10 mouse cellular contexts compared by ENCODE assay signal in the genomic region with DNA sequence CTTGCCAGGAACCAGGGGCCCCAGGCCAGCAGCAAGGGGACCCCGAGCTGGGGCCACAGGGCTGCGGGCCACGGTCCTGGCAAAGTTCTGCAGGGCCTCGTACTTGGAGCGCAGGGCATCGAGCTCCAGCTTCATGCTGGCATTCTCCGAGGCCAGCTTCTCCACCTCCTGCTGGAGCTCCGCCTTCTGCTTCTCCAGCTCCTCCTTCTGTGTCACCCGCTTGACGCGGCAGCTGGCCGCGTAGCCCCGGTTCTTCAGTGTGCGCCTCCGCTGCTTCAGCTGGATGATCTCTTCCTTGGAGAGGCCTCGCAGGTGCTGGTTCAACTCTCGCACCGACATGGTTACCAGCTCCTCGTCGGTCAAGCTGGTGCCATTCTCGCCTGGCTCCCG. TPM values are rescaled to one million over a fixed set of nuclear protein-coding genes. Genes with fewer than 3 reads are reported as not detected.
DNase-seq lines count a peak whose midpoint lies in the region; ATAC-seq and TF ChIP-seq lines count a peak whose summit lies in the region.
"Had no signal": no experiment of that assay in that cellular context is flagged by ENCODE, and none has a peak within 500 bp of the region (broad histone marks: within the 10 kb centered on the region; RNA-seq: fewer than 3 reads in every experiment).

No protein-coding gene starts in this region.

- 0 out of 2 replicates have a peak overlapping the region, but pooled peaks have one; percentile 65 for H3K27ac ChIP-seq in forebrain, embryonic 12.5 days
- H3K27ac ChIP-seq in forebrain, postnatal 0 days (ENCODE audit: low read depth, low read length): no peak overlapping the region
- peak overlapping the region; percentile 49 to 63; a peak in 2 of 4 replicates for H3K27ac ChIP-seq in heart, embryonic 14.5 days (replicated peaks in 1 of 2; ENCODE audit: control insufficient read depth in 1 of 2, insufficient read depth in 1 of 2, low read depth in 2 of 2, low read length in 2 of 2)
- H3K27ac ChIP-seq in limb, embryonic 12.5 days: 0 out of 2 replicates have a peak overlapping the region, but pooled peaks have one; percentile 23

- no peak for DNase-seq in forebrain, postnatal 0 days
- DNase-seq in G1E (ENCODE audit: low spot score): no peak
- DNase-seq in natural killer cell, adult 2 months (ENCODE audit: low spot score in 2 of 2): peak; percentile 53 to 55
- no peak for DNase-seq in urinary bladder, postnatal 36 days (ENCODE audit: low spot score in 2 of 2)
- DNase-seq in frontal cortex, postnatal 36 days (ENCODE audit: low spot score in 2 of 2): no peak

- H3K4me3 ChIP-seq in forebrain, embryonic 12.5 days (replicated peaks): no peak overlapping the region
- no peak overlapping the region for H3K4me3 ChIP-seq in forebrain, postnatal 0 days (ENCODE audit: low read depth, low read length)
- peak overlapping the region; percentile 67; the same call in 1 of the 2 replicates for H3K4me3 ChIP-seq in G1E (ENCODE audit: low read depth, low read length)
- H3K4me3 ChIP-seq in heart, embryonic 14.5 days (ENCODE audit: control insufficient read depth in 1 of 2, insufficient read depth in 1 of 2, low read depth in 1 of 2, low read length in 2 of 2): no peak overlapping the region
- H3K4me3 ChIP-seq in limb, embryonic 12.5 days (replicated peaks): no peak overlapping the region
- H3K4me3 ChIP-seq: hindbrain, embryonic 15.5 days had no signal

- no peak for TF ChIP-seq CTCF in forebrain, postnatal 0 days (IDR thresholded peaks at IDR 0.05; ENCODE audit: low read depth)
- TF ChIP-seq CTCF in G1E (IDR thresholded peaks at IDR 0.05; ENCODE audit: low read depth, low read length): no peak

- H3K9me3 ChIP-seq in forebrain, embryonic 12.5 days: no peaks in the 10 kb centered on the region
- H3K9me3 ChIP-seq in forebrain, postnatal 0 days (ENCODE audit: low read length): no peaks in the 10 kb centered on the region
- 0 out of 2 replicates have a peak, but pooled peaks cover 2% of the 10 kb centered on the region for H3K9me3 ChIP-seq in G1E (replicated peaks)
- no peaks in the 10 kb centered on the region for H3K9me3 ChIP-seq in heart, embryonic 14.5 days (ENCODE audit: control insufficient read depth, low read length)
- no peaks in the 10 kb centered on the region for H3K9me3 ChIP-seq in limb, embryonic 12.5 days
- H3K9me3 ChIP-seq: hindbrain, embryonic 15.5 days had no signal

- H3K9ac ChIP-seq in forebrain, embryonic 12.5 days: no peak overlapping the region
- no peak overlapping the region for H3K9ac ChIP-seq in forebrain, postnatal 0 days
- H3K9ac ChIP-seq in heart, embryonic 14.5 days (ENCODE audit: low read length): no peak overlapping the region
- H3K9ac ChIP-seq in limb, embryonic 12.5 days (replicated peaks): 0 out of 2 replicates have a peak overlapping the region, but pooled peaks have one; percentile 48

- peak overlapping the region; percentile 9; the same call in 1 of the 2 replicates for H3K4me2 ChIP-seq in forebrain, embryonic 12.5 days
- no peak overlapping the region for H3K4me2 ChIP-seq in forebrain, postnatal 0 days (ENCODE audit: low read depth)
- peak overlapping the region; percentile 76; the same call in 1 of the 2 replicates for H3K4me2 ChIP-seq in heart, embryonic 14.5 days (ENCODE audit: low read length)
- peak overlapping the region; percentile 21; the same call in 1 of the 2 replicates for H3K4me2 ChIP-seq in limb, embryonic 12.5 days

- H3K27me3 ChIP-seq in forebrain, embryonic 12.5 days: no peaks in the 10 kb centered on the region
- no peaks in the 10 kb centered on the region for H3K27me3 ChIP-seq in forebrain, postnatal 0 days (ENCODE audit: insufficient read depth, low read length)
- no peaks in the 10 kb centered on the region for H3K27me3 ChIP-seq in G1E (ENCODE audit: insufficient read depth, low read length)
- no peaks in the 10 kb centered on the region for H3K27me3 ChIP-seq in heart, embryonic 14.5 days (ENCODE audit: control insufficient read depth, insufficient read depth, low read length)
- H3K27me3 ChIP-seq in limb, embryonic 12.5 days: no peaks in the 10 kb centered on the region
- H3K27me3 ChIP-seq: hindbrain, embryonic 15.5 days; Patski had no signal

- H3K36me3 ChIP-seq in forebrain, embryonic 12.5 days (replicated peaks): peaks cover 29% of the 10 kb centered on the region
- peaks cover 22% of the 10 kb centered on the region for H3K36me3 ChIP-seq in forebrain, postnatal 0 days (ENCODE audit: insufficient read depth)
- peaks cover 59% of the 10 kb centered on the region for H3K36me3 ChIP-seq in G1E (replicated peaks)
- peaks cover 21% of the 10 kb centered on the region for H3K36me3 ChIP-seq in heart, embryonic 14.5 days (ENCODE audit: control insufficient read depth, insufficient read depth, low read length)
- peaks cover 34% of the 10 kb centered on the region for H3K36me3 ChIP-seq in limb, embryonic 12.5 days

- WGBS in forebrain, embryonic 12.5 days: 72% methylated on average over 23 of the region's 23 CpGs
- WGBS in forebrain, postnatal 0 days: 70% methylated on average over 23 of the region's 23 CpGs
- 80% methylated on average over 23 of the region's 23 CpGs for WGBS in heart, embryonic 14.5 days
- WGBS in limb, embryonic 12.5 days: 82% methylated on average over 23 of the region's 23 CpGs

- no peak for ATAC-seq in forebrain, embryonic 12.5 days (ENCODE audit: low FRiP score)
- no peak for ATAC-seq in forebrain, postnatal 0 days
- ATAC-seq in G1E (ENCODE audit: extremely low read depth, insufficient number of reproducible peaks, low FRiP score, poor library complexity, severe bottlenecking): no peak
- no peak for ATAC-seq in heart, embryonic 14.5 days (ENCODE audit: insufficient number of reproducible peaks, insufficient read depth, low FRiP score, low read depth)
- no peak for ATAC-seq in limb, embryonic 12.5 days (ENCODE audit: insufficient number of reproducible peaks, insufficient read depth, low FRiP score, low TSS enrichment, low read depth)
- ATAC-seq: Patski had no signal

- H3K4me1 ChIP-seq in forebrain, embryonic 12.5 days: peaks cover 48% of the 10 kb centered on the region
- H3K4me1 ChIP-seq in forebrain, postnatal 0 days (ENCODE audit: insufficient read depth): peaks cover 11% of the 10 kb centered on the region
- peaks cover 82% of the 10 kb centered on the region for H3K4me1 ChIP-seq in G1E (ENCODE audit: insufficient read depth, low read depth, low read length)
- peaks cover 30 to 41% of the 10 kb centered on the region in 2 experiments for H3K4me1 ChIP-seq in heart, embryonic 14.5 days (ENCODE audit: control insufficient read depth in 2 of 2, insufficient read depth in 2 of 2, low read length in 2 of 2)
- H3K4me1 ChIP-seq in limb, embryonic 12.5 days (replicated peaks): peaks cover 34% of the 10 kb centered on the region

RNA-seq across cellular contexts. Expression of a gene that starts 4.1 kb away (rescaled TPM):
- polyA plus RNA-seq in forebrain, embryonic 12.5 days (2016; fragmentation: Nextera tagmentation; extraction: Ambion mirVana): 30.9 and 32.9 TPM in 2 replicates
- total RNA-seq in forebrain, postnatal 0 days (2014; rRNA removed): 37.5 and 40.1 TPM in 2 replicates
- 24.6 and 39.7 TPM in 2 replicates for polyA plus RNA-seq in forebrain, postnatal 0 days (2015; fragmentation: Nextera tagmentation; extraction: Ambion mirVana)
- 16.3 and 17.5 TPM in 2 replicates for total RNA-seq in G1E (2014; fragmentation: Nextera tagmentation)
- total RNA-seq in G1E (2017): 18.9 and 21.9 TPM in 2 replicates
- 29.2 and 38.9 TPM in 2 replicates for polyA plus RNA-seq in G1E (2012)
- 16.6 and 18.1 TPM in 2 replicates for polyA plus RNA-seq in heart, embryonic 14.5 days (2014; fragmentation: Nextera tagmentation; extraction: Ambion mirVana)
- 28.8 and 29.9 TPM in 2 replicates for polyA plus RNA-seq in limb, embryonic 12.5 days (2016; fragmentation: Nextera tagmentation; extraction: Ambion mirVana)

RNA-seq across cellular contexts. Expression of a gene that starts 4.3 kb away (rescaled TPM):
- 43.1 and 43.3 TPM in 2 replicates for polyA plus RNA-seq in forebrain, embryonic 12.5 days (2016; fragmentation: Nextera tagmentation; extraction: Ambion mirVana)
- 48.7 and 51.8 TPM in 2 replicates for total RNA-seq in forebrain, postnatal 0 days (2014; rRNA removed)
- polyA plus RNA-seq in forebrain, postnatal 0 days (2015; fragmentation: Nextera tagmentation; extraction: Ambion mirVana): 37.4 and 40.7 TPM in 2 replicates
- 28.9 and 35.3 TPM in 2 replicates for total RNA-seq in G1E (2014; fragmentation: Nextera tagmentation)
- 74.5 and 96.2 TPM in 2 replicates for total RNA-seq in G1E (2017)
- polyA plus RNA-seq in G1E (2012): 169 and 256 TPM in 2 replicates
- polyA plus RNA-seq in heart, embryonic 14.5 days (2014; fragmentation: Nextera tagmentation; extraction: Ambion mirVana): 17.6 and 18.5 TPM in 2 replicates
- polyA plus RNA-seq in limb, embryonic 12.5 days (2016; fragmentation: Nextera tagmentation; extraction: Ambion mirVana): 29.5 and 29.9 TPM in 2 replicates

RNA-seq across cellular contexts. Expression of a gene that starts 11.6 kb away (rescaled TPM):
- 139 and 142 TPM in 2 replicates for polyA plus RNA-seq in forebrain, embryonic 12.5 days (2016; fragmentation: Nextera tagmentation; extraction: Ambion mirVana)
- 102 and 129 TPM in 2 replicates for total RNA-seq in forebrain, postnatal 0 days (2014; rRNA removed)
- polyA plus RNA-seq in forebrain, postnatal 0 days (2015; fragmentation: Nextera tagmentation; extraction: Ambion mirVana): 107 and 117 TPM in 2 replicates
- total RNA-seq in G1E (2014; fragmentation: Nextera tagmentation) (29.0 and 43.1 TPM in 2 replicates), G1E (2017) (102 and 119 TPM in 2 replicates)
- polyA plus RNA-seq in G1E (2012): 129 and 146 TPM in 2 replicates
- polyA plus RNA-seq in heart, embryonic 14.5 days (2014; fragmentation: Nextera tagmentation; extraction: Ambion mirVana): 72.0 and 73.2 TPM in 2 replicates
- polyA plus RNA-seq in limb, embryonic 12.5 days (2016; fragmentation: Nextera tagmentation; extraction: Ambion mirVana): 143 and 156 TPM in 2 replicates

RNA-seq across cellular contexts. Expression of a gene that starts 14.2 kb away (rescaled TPM):
- polyA plus RNA-seq in forebrain, embryonic 12.5 days (2016; fragmentation: Nextera tagmentation; extraction: Ambion mirVana): 32.5 and 32.8 TPM in 2 replicates
- total RNA-seq in forebrain, postnatal 0 days (2014; rRNA removed): 8.7 and 13.8 TPM in 2 replicates
- polyA plus RNA-seq in forebrain, postnatal 0 days (2015; fragmentation: Nextera tagmentation; extraction: Ambion mirVana): 19.5 and 23.0 TPM in 2 replicates
- 14.7 and 14.8 TPM in 2 replicates for total RNA-seq in G1E (2014; fragmentation: Nextera tagmentation)
- total RNA-seq in G1E (2017): 1.0 and 1.5 TPM in 2 replicates
- 1.9 and 2.4 TPM in 2 replicates for polyA plus RNA-seq in G1E (2012)
- polyA plus RNA-seq in heart, embryonic 14.5 days (2014; fragmentation: Nextera tagmentation; extraction: Ambion mirVana): 17.1 and 22.3 TPM in 2 replicates
- polyA plus RNA-seq in limb, embryonic 12.5 days (2016; fragmentation: Nextera tagmentation; extraction: Ambion mirVana): 29.9 and 34.3 TPM in 2 replicates

RNA-seq across cellular contexts. Expression of a gene that starts 18.6 kb away (rescaled TPM):
- polyA plus RNA-seq in forebrain, embryonic 12.5 days (2016; fragmentation: Nextera tagmentation; extraction: Ambion mirVana): not detected in 2 replicates
- 1.1 and 3.2 TPM in 2 replicates for total RNA-seq in forebrain, postnatal 0 days (2014; rRNA removed)
- polyA plus RNA-seq in forebrain, postnatal 0 days (2015; fragmentation: Nextera tagmentation; extraction: Ambion mirVana): 1.3 and 1.5 TPM in 2 replicates
- total RNA-seq in G1E (2014; fragmentation: Nextera tagmentation) (not detected in 2 replicates), G1E (2017) (not detected in 2 replicates)
- not detected in 2 replicates for polyA plus RNA-seq in G1E (2012)
- polyA plus RNA-seq in heart, embryonic 14.5 days (2014; fragmentation: Nextera tagmentation; extraction: Ambion mirVana): 19.4 and 19.5 TPM in 2 replicates
- polyA plus RNA-seq in limb, embryonic 12.5 days (2016; fragmentation: Nextera tagmentation; extraction: Ambion mirVana): 0.36 and 0.68 TPM in 2 replicates
- polyA plus RNA-seq: Patski had no signal

Comparison
In these comparisons a context has a peak if more than half of its experiments do, and no peak if none do; other contexts are left out.
1. DNase-seq: peak in natural killer cell, adult 2 months (2 of 2); none in forebrain, postnatal 0 days (single experiment), G1E (single experiment), urinary bladder, postnatal 36 days (0 of 2) and frontal cortex, postnatal 36 days (0 of 2).